Mouse (Mus musculus) embryonic facial prominence, embryonic 15.5 days (tissue): ENCODE results near the gene Ilkap. TPM values are rescaled to one million over a fixed set of nuclear protein-coding genes. Genes with fewer than 3 reads are reported as not detected.

Source experiments
- ATAC-seq: fragments of 200-750 bp; cut with Nextera tagmentation; 2 replicates; pipeline ENCODE4 v1.8.0; 2017; ENCODE audit warnings: low read depth, moderate TSS enrichment; ENCODE audit not compliant: insufficient number of reproducible peaks, low FRiP score, low TSS enrichment
- H3K27ac ChIP-seq: fragments of 300-500 bp; sonication (generic); replicated peaks from 2 replicates; pipeline ENCODE4 v1.5.1; 2015; ENCODE audit warnings: mild to moderate bottlenecking, inconsistent platforms
- H3K27me3 ChIP-seq: fragments of 300-500 bp; sonication (generic); 2 replicates; pipeline ENCODE4 v1.6.1; 2015; ENCODE audit warnings: inconsistent platforms
- H3K36me3 ChIP-seq: fragments of 300-500 bp; sonication (generic); 2 replicates; pipeline ENCODE4 v1.6.1; 2015; ENCODE audit warnings: mild to moderate bottlenecking, inconsistent platforms
- H3K4me1 ChIP-seq: fragments of 300-500 bp; sonication (generic); 2 replicates; pipeline ENCODE4 v1.6.1; 2015; ENCODE audit warnings: inconsistent platforms
- H3K4me2 ChIP-seq: fragments of 300-500 bp; sonication (generic); replicated peaks from 2 replicates; pipeline ENCODE4 v1.6.1; 2015; ENCODE audit warnings: mild to moderate bottlenecking, inconsistent platforms
- H3K4me3 ChIP-seq: fragments of 300-500 bp; sonication (generic); replicated peaks from 2 replicates; pipeline ENCODE4 v1.5.1; 2015; ENCODE audit warnings: mild to moderate bottlenecking, inconsistent platforms
- H3K9ac ChIP-seq: fragments of 300-500 bp; sonication (generic); 2 replicates; pipeline ENCODE4 v1.6.1; 2015; ENCODE audit warnings: inconsistent platforms
- H3K9me3 ChIP-seq: fragments of 300-500 bp; sonication (generic); replicated peaks from 2 replicates; pipeline ENCODE4 v1.6.1; 2016; ENCODE audit warnings: inconsistent platforms
- WGBS: fragments of 180-500 bp; shearing (Covaris S2); methylation state at CpG from one replicate; pipeline ENCODE4 v1.1.7; 2015; 5-methylcytosine and 5-hydroxymethylcytosine counted together
- polyA plus RNA-seq: library from polyadenylated mRNA; unstranded; fragments of >200 nt; fragmentation: Nextera tagmentation; extraction: Ambion mirVana; gene quantifications from 2 replicates; pipeline ENCODE4 v1.2.1, GENCODE M21; 2015

Gene Ilkap
- 148 TPM in 2 replicates for polyA plus RNA-seq

DNA sequence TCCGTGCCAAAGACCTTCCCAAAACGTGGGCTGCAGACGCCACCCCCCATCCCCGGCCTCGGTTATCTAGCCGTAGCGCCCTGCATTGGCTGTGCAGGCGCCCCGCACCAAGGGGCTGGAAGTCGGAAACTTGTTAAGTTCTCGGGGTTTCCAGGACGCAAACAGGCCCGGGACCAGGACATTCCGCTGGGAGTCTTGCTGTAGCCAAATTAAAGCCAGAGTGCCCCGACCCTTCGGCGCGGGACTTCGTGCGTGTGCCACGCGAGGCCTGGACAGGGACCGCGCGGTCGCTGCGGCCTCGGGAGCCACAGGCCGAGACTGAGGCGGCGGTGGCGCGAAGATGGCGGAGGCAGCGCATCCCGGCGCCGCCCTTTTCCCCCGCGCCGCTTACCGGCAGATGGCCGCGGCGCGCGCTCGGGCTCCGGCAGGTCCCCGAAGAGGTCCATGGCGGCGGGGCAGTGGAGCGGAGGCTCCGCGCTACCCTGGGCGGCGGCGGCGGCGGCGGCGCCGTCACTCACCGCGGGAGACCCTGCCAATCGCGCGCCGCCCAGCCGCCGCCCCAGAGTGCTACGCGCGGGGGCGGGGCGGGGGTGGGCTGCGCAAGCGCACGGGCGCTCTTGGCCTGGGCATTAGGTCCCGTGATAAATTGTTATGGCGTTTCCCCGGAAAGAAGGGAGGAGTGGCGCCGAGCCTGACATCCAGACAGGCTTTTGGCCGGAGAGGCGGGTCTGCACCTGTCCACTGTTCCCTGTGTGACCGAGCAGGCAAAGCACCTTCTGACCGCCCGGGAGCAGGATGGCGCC is at the start of gene Ilkap:
Ilkap (minus strand) TSS at position 556 of the 803 bp plus-strand sequence.
- Histone ChIP-seq H3K4me2 (peak within 1 kb of the TSS; percentile 59), H3K27ac (peak within 1 kb of the TSS; percentile 87), H3K9me3 (no peaks in the 10 kb centered on the region), H3K27me3 (no peaks in the 10 kb centered on the region), H3K4me1 (peaks cover 22% of the 10 kb centered on the region), H3K4me3 (peak within 1 kb of the TSS; percentile 89), H3K36me3 (peaks cover 6% of the 10 kb centered on the region; the same call in 1 of the 2 replicates), H3K9ac (peak within 1 kb of the TSS; percentile 90)
- WGBS, result under 1% methylated on average over 84 of the region's 91 CpGs
- peak; percentile 95 for ATAC-seq

DNA sequence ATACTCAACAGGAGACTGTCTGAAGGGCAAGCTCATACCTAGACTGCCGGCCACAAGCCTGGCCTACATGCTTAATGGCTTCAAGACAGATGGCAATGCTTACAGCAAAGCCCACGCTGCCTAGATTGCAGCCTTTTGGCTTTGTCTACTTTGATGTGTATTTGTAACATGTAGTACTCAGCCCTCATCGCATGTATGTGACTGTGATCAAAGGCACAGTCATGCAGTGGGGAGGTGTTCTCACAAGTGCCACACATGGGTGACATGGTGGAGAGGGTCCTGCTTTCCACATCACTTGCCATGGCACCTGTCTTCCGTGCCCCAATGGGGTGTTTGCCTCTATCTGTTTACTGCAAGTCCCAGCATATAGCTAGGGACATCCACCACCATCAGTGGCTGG is 47.9 kb upstream of the Ilkap start:
- H3K4me3 ChIP-seq, result no peak overlapping the region

DNA sequence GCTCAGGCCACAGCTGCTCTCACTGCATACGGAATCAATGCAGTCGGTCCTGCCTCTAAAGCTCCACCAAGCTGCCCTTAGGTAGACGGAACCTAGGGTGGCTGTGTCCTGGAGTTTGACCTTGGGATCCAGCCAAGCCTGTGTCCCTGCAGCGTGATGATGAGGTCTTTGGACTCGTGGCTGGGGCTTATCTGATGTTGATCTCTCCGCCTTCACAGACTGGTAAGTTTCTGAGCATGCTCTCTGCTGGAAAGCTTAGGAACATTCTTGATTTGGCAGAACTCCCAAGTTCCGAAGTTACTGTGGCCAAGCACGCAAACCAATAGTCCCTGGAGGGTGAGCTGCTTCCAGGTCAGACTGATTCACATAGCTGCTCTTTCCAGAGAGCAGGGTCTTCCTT is 47.4 kb upstream of the Ilkap start:
- Histone ChIP-seq H3K27me3 (no peaks in the 10 kb centered on the region), H3K9ac (no peak overlapping the region), H3K27ac (peak overlapping the region; percentile 63), H3K4me3 (no peak overlapping the region), H3K4me2 (no peak overlapping the region), H3K36me3 (peaks cover 39% of the 10 kb centered on the region), H3K9me3 (0 out of 2 replicates have a peak, but pooled peaks cover 4% of the 10 kb centered on the region), H3K4me1 (peaks cover 18% of the 10 kb centered on the region)
- 56% methylated on average over 8 of the region's 8 CpGs for WGBS
- no peak; the same call in 1 of the 2 replicates for ATAC-seq

More for the DNA sequence above, 47.9 kb upstream of the Ilkap start:
- no peak for ATAC-seq
- WGBS, result 73% methylated on average over 4 of the region's 4 CpGs
- Histone ChIP-seq H3K9me3 (0 out of 2 replicates have a peak, but pooled peaks cover 4% of the 10 kb centered on the region), H3K36me3 (peaks cover 39% of the 10 kb centered on the region), H3K9ac (no peak overlapping the region), H3K27me3 (no peaks in the 10 kb centered on the region), H3K4me2 (no peak overlapping the region), H3K27ac (peak overlapping the region; percentile 24; the same call in 1 of the 2 replicates), H3K4me1 (peaks cover 18% of the 10 kb centered on the region)

DNA sequence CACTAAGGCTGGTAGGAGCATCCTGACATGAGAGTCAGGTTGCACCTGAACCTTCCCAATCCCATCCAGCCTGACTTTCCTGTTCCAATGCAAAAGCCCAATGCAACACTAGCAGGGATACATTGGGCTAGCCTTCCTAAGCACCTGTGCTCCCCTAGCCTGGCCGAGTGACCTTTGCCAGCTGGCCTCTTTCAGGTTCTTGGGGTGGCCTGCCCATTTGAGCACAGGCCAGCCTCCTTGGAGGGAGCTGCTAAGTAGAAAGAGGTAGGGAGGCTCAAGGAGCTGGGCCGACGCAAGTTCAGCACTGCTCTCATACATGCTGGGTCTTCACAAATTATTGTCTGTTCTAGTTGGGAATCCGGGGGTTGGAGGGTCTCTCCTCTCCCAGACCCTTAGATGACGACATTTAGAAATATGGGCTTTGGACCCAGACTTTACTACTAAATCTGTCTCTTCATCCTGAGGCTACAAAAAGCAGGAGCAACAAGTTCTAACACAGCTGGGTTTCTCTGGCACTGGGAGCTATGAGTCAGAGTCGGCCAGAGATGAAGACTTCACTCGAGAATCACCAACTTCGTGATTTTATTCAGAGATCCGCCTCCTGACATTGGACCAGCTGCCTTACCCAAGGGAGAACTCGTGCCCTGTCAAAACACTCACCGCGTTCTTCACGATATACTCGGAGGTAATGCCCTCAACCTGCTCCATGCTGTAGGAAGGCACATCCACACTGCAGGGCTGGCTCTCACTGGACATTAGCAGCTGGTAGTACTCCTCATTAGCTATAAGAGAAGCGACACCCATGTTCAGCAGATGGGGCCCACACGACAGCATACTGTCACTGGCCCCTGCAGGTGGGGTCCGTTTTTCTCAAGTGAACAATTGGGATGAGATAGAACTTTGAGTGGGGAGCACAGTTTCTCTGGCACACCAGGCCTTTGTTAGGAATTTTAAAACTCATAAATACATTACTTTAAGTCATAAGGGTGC is 46.5 kb upstream of the Ilkap start:
- Histone ChIP-seq H3K36me3 (peaks cover 37% of the 10 kb centered on the region), H3K9ac (no peak overlapping the region), H3K4me3 (no peak overlapping the region), H3K27me3 (no peaks in the 10 kb centered on the region), H3K9me3 (0 out of 2 replicates have a peak, but pooled peaks cover 4% of the 10 kb centered on the region), H3K4me2 (no peak overlapping the region), H3K4me1 (peaks cover 18% of the 10 kb centered on the region), H3K27ac (peak overlapping the region; percentile 63)
- ATAC-seq, result no peak
- 76% methylated on average over 17 of the region's 17 CpGs for WGBS

DNA sequence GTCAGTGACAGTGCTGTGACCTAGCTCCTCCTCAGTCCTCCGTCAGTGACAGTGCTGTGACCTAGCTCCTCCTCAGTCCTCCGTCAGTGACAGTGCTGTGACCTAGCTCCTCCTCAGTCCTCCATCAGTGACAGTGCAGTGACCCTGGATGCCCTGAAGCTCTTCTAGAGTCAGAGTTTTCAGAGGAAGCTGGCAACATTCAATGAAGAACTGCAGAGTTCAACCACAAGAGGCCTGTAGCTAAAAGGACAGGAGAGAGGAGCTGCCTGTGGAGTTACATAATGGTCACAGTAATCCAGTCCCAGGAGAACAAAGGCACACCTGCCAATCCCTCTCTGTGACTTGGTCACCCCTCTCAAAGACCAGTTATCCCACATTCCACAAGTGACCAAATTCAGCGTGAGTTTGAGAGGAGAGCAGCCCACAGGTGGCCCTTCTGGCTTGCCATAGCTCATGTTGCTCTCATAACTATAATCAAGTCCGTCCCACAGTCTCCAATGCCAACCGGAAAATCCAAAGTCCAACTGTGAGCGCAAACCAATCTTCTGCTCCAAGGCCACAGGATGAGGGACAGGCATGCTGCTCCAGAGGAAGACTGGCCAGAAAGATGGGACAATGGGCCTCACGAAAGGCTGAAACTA is 43.9 kb upstream of the Ilkap start:
- peaks cover 22% of the 10 kb centered on the region for H3K4me1 ChIP-seq
- no peak overlapping the region for H3K9ac ChIP-seq
- H3K36me3 ChIP-seq, result peaks cover 28% of the 10 kb centered on the region
- no peaks in the 10 kb centered on the region for H3K27me3 ChIP-seq
- 71% methylated on average over 6 of the region's 7 CpGs for WGBS
- H3K4me2 ChIP-seq, result no peak overlapping the region
- H3K4me3 ChIP-seq, result no peak overlapping the region
- no peak for ATAC-seq
- H3K27ac ChIP-seq, result no peak overlapping the region
- H3K9me3 ChIP-seq, result no peaks in the 10 kb centered on the region

DNA sequence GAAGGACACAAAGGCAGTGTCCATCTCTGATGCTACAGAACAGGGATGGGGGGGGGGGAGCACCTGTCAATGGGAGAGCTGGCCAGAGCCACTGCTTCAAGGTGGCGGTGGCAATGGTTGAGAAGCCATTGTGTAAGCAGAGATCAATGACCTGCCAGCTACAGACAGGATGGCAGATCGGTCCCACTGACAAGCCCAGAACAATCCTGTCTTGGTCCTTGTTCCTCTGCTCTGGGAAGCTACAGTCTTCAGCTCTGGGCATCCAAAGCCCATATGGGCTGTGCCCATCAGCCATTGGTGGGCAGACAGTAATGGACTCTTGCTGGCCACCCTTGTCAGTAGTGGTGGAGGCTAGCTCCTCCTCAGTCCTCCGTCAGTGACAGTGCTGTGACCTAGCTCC is 43.2 kb upstream of the Ilkap start:
- no peaks in the 10 kb centered on the region for H3K27me3 ChIP-seq
- no peak overlapping the region for H3K9ac ChIP-seq
- H3K27ac ChIP-seq, result no peak overlapping the region
- ATAC-seq, result no peak
- no peaks in the 10 kb centered on the region for H3K9me3 ChIP-seq
- no peak overlapping the region for H3K4me3 ChIP-seq
- H3K36me3 ChIP-seq, result peaks cover 23% of the 10 kb centered on the region
- peaks cover 28% of the 10 kb centered on the region for H3K4me1 ChIP-seq
- no peak overlapping the region for H3K4me2 ChIP-seq
- WGBS, result 92% methylated on average over 3 of the region's 3 CpGs

DNA sequence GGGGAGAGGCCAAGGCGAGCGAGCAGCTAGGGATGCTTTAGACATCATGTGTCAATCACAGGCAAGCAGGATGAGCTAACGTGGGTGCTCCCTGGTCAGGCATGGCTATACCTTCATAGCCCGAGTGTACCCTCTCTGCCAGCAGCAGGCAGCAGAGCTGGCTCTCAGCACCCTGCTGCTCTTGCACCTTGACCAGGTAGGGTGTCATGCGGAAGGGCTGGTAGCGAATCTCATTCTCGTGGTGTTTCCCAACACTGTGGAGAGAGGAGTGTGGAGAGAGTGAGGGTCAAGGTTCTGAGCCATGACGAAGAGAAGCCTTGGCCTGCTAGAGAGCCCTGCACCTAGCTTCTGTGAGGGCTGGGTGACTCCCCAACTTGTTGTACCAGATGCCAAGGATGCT is 41.2 kb upstream of the Ilkap start:
- H3K36me3 ChIP-seq, result peaks cover 23% of the 10 kb centered on the region
- no peak for ATAC-seq
- H3K27me3 ChIP-seq, result no peaks in the 10 kb centered on the region
- no peak overlapping the region for H3K9ac ChIP-seq
- no peaks in the 10 kb centered on the region for H3K9me3 ChIP-seq
- H3K4me1 ChIP-seq, result peaks cover 27% of the 10 kb centered on the region
- no peak overlapping the region for H3K27ac ChIP-seq
- no peak overlapping the region for H3K4me3 ChIP-seq
- no peak overlapping the region for H3K4me2 ChIP-seq
- WGBS, result 85% methylated on average over 8 of the region's 8 CpGs

DNA sequence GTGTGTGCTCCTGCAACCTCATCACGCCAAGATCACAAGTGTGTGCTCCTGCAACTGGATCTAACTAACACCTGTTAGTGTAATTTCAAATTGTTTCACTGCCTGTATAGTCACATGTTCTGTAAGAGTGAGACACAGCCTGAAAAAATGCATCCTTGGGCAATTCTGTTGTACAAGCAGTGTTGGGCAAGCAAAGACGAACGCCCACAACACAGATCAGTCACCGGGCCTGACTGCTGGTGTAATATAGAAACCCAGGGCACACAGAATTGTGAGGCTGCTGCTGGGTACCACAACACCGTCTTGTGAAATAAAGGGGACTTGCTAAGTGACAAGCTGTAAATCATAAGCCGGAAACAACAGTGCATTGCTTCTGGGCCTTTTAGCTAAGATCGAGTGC is 39.0 kb upstream of the Ilkap start:
- H3K36me3 ChIP-seq, result peaks cover 19% of the 10 kb centered on the region; the same call in 1 of the 2 replicates
- H3K9me3 ChIP-seq, result no peaks in the 10 kb centered on the region
- 75% methylated on average over 7 of the region's 7 CpGs for WGBS
- no peak overlapping the region for H3K27ac ChIP-seq
- H3K4me1 ChIP-seq, result peaks cover 27% of the 10 kb centered on the region
- H3K27me3 ChIP-seq, result no peaks in the 10 kb centered on the region
- ATAC-seq, result no peak
- no peak overlapping the region for H3K4me2 ChIP-seq
- no peak overlapping the region for H3K4me3 ChIP-seq
- no peak overlapping the region for H3K9ac ChIP-seq

DNA sequence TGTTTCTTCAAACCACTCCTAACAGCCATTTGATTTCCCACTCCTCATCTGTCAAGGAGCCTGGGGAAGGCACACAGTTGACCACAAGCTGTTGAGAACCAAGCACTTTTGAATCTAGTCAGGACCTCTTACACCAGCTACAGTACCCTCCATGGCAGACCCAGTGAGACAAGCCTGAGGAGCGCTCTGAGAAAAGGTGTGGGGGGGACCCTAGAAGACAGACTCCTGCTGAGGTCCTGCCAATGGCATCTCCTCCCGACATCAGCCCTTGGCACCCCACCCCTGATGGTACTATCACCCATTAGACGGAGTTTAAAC is 38.4 kb upstream of the Ilkap start:
- H3K9me3 ChIP-seq, result no peaks in the 10 kb centered on the region
- peaks cover 27% of the 10 kb centered on the region for H3K4me1 ChIP-seq
- H3K27me3 ChIP-seq, result no peaks in the 10 kb centered on the region
- no peak overlapping the region for H3K4me3 ChIP-seq
- H3K27ac ChIP-seq, result peak overlapping the region; percentile 84; the same call in 1 of the 2 replicates
- H3K4me2 ChIP-seq, result no peak overlapping the region
- H3K9ac ChIP-seq, result no peak overlapping the region
- ATAC-seq, result no peak
- peaks cover 20% of the 10 kb centered on the region; the same call in 1 of the 2 replicates for H3K36me3 ChIP-seq
- 88% methylated on average over 3 of the region's 3 CpGs for WGBS

DNA sequence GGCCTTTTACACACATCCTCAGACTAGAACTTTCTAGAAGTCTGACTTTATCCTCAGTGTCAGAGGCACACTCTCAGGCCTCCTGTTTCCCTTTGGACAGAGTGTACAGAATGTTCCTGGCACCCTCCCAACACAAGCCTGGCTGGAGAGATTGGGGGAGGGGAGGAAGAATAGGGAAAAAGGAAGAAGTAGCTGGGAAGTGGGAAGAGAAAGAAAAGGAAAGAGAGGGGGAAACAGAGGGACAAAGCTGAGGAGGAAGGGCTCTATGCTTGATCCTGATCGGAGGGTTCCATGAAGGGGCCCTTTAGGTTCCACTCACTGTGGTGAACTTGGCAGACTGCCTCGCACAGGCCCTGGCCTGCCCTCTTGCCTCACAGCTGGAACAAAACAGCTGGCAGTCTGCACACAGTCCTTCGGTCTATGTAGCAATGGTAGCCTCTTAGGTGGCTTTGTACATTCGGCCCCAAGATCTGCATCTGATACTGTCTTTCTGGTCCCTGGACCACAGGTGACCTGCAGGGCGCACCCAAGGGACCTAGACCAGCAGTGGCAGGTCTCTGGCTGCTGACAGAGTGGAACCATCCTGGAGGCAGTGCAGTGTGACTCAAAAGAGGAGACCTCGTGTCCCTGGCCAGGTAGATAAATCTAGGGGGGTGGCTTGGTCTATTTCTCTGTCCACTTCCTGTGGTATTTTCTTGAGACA is 37.9 kb upstream of the Ilkap start:
- no peaks in the 10 kb centered on the region for H3K27me3 ChIP-seq
- WGBS, result 42% methylated on average over 6 of the region's 6 CpGs
- no peak overlapping the region for H3K4me2 ChIP-seq
- no peak overlapping the region for H3K9ac ChIP-seq
- H3K9me3 ChIP-seq, result no peaks in the 10 kb centered on the region
- peaks cover 27% of the 10 kb centered on the region for H3K4me1 ChIP-seq
- peaks cover 25% of the 10 kb centered on the region; the same call in 1 of the 2 replicates for H3K36me3 ChIP-seq
- H3K4me3 ChIP-seq, result no peak overlapping the region
- peak; percentile 67; the same call in 1 of the 2 replicates for ATAC-seq
- H3K27ac ChIP-seq, result peak overlapping the region; percentile 84
